Mouse (Mus musculus) B cell, adult 62 days (primary cell): ENCODE data around the gene Gas6. TPM values are rescaled to one million over a fixed set of nuclear protein-coding genes. Genes with fewer than 3 reads are reported as not detected.

Experiments used
- total RNA-seq: library from RNA; stranded (reverse); gene quantifications from 4 replicates; pipeline ENCODE4 v1.2.4, GENCODE M21; 2023

The Gas6 gene
- 0.21 to 0.66 TPM (median 0.28 TPM) in 4 replicates for total RNA-seq

DNA sequence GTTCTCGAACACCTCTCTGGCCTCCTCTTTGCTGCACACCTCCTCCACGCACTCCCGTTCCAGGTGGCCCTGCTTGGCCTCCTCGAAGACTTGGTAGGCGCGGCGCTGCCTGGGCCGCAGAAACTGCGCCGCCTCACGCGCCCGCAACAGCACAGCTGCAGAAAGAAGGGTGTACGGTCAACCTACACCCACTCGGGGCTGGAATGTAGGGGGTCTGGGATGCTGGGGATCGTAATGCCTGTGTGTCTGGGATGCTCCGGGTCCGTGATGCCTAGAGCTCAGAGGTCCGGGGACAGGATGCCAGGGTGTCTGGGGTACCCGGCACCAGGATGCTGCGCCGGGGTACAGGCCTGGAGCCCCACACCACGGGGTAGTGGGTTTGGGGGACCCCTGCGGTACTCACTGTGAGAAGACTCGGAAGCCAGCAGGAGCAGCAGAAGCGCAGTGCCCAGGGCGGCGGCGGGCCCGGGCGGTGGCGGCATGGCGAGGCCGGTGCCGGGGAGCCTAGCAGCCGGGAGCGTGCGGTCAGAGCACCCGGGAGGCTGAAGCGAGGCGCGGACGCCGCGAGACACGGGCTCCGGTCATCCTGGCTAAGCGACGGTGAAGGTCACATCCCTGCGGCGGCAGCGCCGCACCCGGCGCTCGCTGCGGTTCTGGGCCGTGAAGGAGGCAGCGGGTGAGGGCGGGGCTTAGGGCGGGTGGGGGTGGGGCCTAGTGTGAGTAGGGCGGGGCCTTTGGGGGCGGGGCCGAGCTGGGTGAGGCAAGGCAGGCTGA, at the start of gene Gas6:
Gas6 (minus strand) TSS at position 633 of the 774 bp plus-strand sequence.

DNA sequence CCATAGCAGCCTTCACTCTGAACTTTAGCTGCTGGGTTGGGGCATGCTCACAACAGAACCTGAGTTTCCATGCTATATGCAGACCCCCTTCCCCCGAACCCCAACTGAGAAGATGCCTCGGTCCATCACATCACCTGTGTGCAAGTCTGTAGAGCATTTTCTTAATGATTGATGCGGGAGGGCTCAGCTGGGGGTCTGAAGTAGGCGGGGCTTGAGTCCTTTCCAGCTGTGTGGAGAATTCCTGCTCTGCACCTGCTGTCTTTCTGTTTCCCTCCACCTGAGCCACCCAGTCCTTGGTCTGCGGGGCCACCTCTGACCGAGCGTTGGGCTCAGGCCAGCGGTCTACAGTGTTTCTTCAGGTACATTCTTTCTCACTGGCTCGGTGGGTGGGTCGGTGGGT, 59.4 kb downstream of the Gas6 start, which contains the start of gene Tmem255b:
Tmem255b (plus strand) TSS at position 301 of the 400 bp plus-strand sequence.

Other genes starting within 250 kb of the Gas6 start
- not detected in 4 replicates for gene Adprhl1, start 240.3 kb downstream of the Gas6 start, total RNA-seq
- 9.9 to 13.9 TPM (median 13.2 TPM) in 4 replicates for gene Dcun1d2, start 206.4 kb downstream of the Gas6 start, total RNA-seq
- 15.7 to 19.0 TPM (median 17.5 TPM) in 4 replicates for gene Tmco3, start 206.3 kb downstream of the Gas6 start, total RNA-seq
- gene Tfdp1, start 155.7 kb downstream of the Gas6 start, total RNA-seq: 23.4 to 26.9 TPM (median 25.5 TPM) in 4 replicates
- not detected in 4 replicates for gene Atp4b, start 97.7 kb downstream of the Gas6 start, total RNA-seq
- 0.06 TPM in 1 of 4 replicates, not detected in the others for gene Grk1, start 89.4 kb downstream of the Gas6 start, total RNA-seq
- not detected in 4 replicates for gene Tmem255b, start 59.3 kb downstream of the Gas6 start, total RNA-seq
- gene 1700029H14Rik, start 68.0 kb upstream of the Gas6 start, total RNA-seq: 7.9 to 14.9 TPM (median 9.0 TPM) in 4 replicates
- 323 to 329 TPM (median 328 TPM) in 4 replicates for gene Rasa3, start 183.1 kb upstream of the Gas6 start, total RNA-seq
- not detected in 4 replicates for gene Cfap97d2, start 211.4 kb upstream of the Gas6 start, total RNA-seq